Mouse (Mus musculus) heart, adult 2 months (tissue): Measurements from ENCODE around the gene Pard6b. TPM values are rescaled to one million over a fixed set of nuclear protein-coding genes. Genes with fewer than 3 reads are reported as not detected.

Experiments used
- DNase-seq, 2 experiments: peaks; one replicate each; pipeline ENCODE4 v3.0.0; 2021
- H3K27ac ChIP-seq: fragments of 200-600 bp; 2 replicates; pipeline ENCODE4 v1.8.1; 2022
- H3K27me3 ChIP-seq: fragments of 200-500 bp; 2 replicates; pipeline ENCODE4 v1.6.1; 2012; ENCODE audit warnings: mild to moderate bottlenecking, low read length, inconsistent platforms, mixed read lengths; ENCODE audit not compliant: control insufficient read depth, insufficient read depth
- H3K36me3 ChIP-seq: fragments of 200-500 bp; 2 replicates; pipeline ENCODE4 v1.6.1; 2012; ENCODE audit warnings: low read length, inconsistent platforms; ENCODE audit not compliant: control insufficient read depth, insufficient read depth
- H3K4me1 ChIP-seq: fragments of 200-500 bp; 2 replicates; pipeline ENCODE4 v1.6.1; 2011; ENCODE audit warnings: low read length; ENCODE audit not compliant: control insufficient read depth, insufficient read depth
- H3K4me3 ChIP-seq: fragments of 200-600 bp; 2 replicates; pipeline ENCODE4 v1.8.1; 2022
- H3K79me2 ChIP-seq: fragments of 200-500 bp; replicated peaks from 2 replicates; pipeline ENCODE4 v1.6.1; 2012; ENCODE audit warnings: mild to moderate bottlenecking, inconsistent platforms, low read length, moderate library complexity, mixed read lengths; ENCODE audit not compliant: control insufficient read depth, insufficient read depth
- H3K9ac ChIP-seq: fragments of 200-500 bp; 2 replicates; pipeline ENCODE4 v1.6.1; 2012; ENCODE audit warnings: low read depth, mild to moderate bottlenecking, control low read depth, inconsistent platforms, low read length, mixed read lengths
- CTCF ChIP-seq: fragments of 200-600 bp; IDR thresholded peaks from 2 replicates; pipeline ENCODE4 v1.8.1; 2022; ENCODE audit warnings: antibody characterized with exemption, mild to moderate bottlenecking, moderate library complexity
- EP300 ChIP-seq: fragments of 200-500 bp; IDR thresholded peaks from 2 replicates; pipeline ENCODE4 v1.6.1; 2011; ENCODE audit warnings: low read depth, low read length, control low read depth; ENCODE audit not compliant: insufficient read depth
- POLR2A ChIP-seq: fragments of 200-500 bp; IDR thresholded peaks from 2 replicates; pipeline ENCODE4 v1.6.1; 2011; ENCODE audit warnings: mild to moderate bottlenecking, low read depth, low read length, control low read depth; ENCODE audit not compliant: insufficient read depth
- WGBS: fragments of 180-500 bp; shearing (Covaris S2); methylation state at CpG from one replicate; pipeline ENCODE4 v1.1.7; 2018; 5-methylcytosine and 5-hydroxymethylcytosine counted together
- intact Hi-C: fragments of 180-260 bp; cut with DNase I; formaldehyde crosslinking; loops from one replicate; pipeline ENCODE4 v1.15.1; 2025
- polyA plus RNA-seq: library from polyadenylated mRNA; depleted of rRNA; stranded (reverse); fragments of >200 nt; gene quantifications from 2 replicates; pipeline ENCODE4 v1.2.3, GENCODE M21; 2012
- total RNA-seq, 2 experiments: library from RNA; stranded (reverse); gene quantifications; 2 replicates each; pipeline ENCODE4 v1.2.3; 2021

Gene Pard6b
- total and polyA plus RNA-seq, 3 experiments = 2.0 to 2.4 (median 2.2) TPM

DNA sequence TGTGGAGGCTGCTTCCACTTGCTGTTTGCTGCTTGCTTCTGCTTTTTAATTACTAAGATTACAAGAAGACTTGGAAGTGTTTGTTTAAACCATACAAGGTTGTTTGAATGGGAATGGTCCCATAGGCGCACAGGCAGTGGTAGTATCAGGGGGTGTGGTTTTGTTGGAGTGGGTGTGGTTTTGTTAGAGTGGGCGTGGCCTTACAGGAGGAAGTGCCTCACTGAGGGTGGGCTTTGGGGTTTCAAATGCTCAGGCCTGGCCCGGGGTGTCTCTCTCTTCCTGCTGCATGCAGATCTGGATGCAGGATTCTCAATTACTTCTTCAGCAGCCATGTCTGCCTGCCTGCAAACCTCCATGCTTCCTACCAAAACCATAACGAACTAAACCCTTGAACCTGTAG lies 40.1 kb downstream of the Pard6b start:
- Histone ChIP-seq H3K4me3 (no peak overlapping the region), H3K79me2 (no peaks in the 10 kb centered on the region), H3K27me3 (0 out of 2 replicates have a peak, but pooled peaks cover 2% of the 10 kb centered on the region), H3K9ac (no peak overlapping the region), H3K36me3 (no peaks in the 10 kb centered on the region), H3K27ac (no peak overlapping the region), H3K4me1 (no peaks in the 10 kb centered on the region)
- no peak for TF ChIP-seq CTCF
- no peak for TF ChIP-seq EP300
- no peak for TF ChIP-seq POLR2A
- intact Hi-C loops = no loop called here
- WGBS = 83% methylated on average over 4 of the region's 4 CpGs
- no peak for DNase-seq

- Histone ChIP-seq H3K79me2 (no peaks in the 10 kb centered on the region), H3K27me3 (no peaks in the 10 kb centered on the region), H3K4me3 (no peak overlapping the region), H3K27ac (no peak overlapping the region), H3K9ac (no peak overlapping the region), H3K36me3 (no peaks in the 10 kb centered on the region), H3K4me1 (no peaks in the 10 kb centered on the region)
- WGBS = 91% methylated on average over 6 of the region's 6 CpGs
- no peak for DNase-seq
- intact Hi-C loops = no loop called here
- TF ChIP-seq POLR2A (no peak), EP300 (no peak), CTCF (no peak)
These were observed 42.8 kb downstream of the Pard6b start for GRCm38 (mm10) chr2:168123652-168124051.

- no peak overlapping the region for H3K27ac ChIP-seq
- TF ChIP-seq POLR2A (no peak), CTCF (no peak), EP300 (no peak)
These were observed 44.7 kb downstream of the Pard6b start for GRCm38 (mm10) chr2:168125288-168126089.

DNA sequence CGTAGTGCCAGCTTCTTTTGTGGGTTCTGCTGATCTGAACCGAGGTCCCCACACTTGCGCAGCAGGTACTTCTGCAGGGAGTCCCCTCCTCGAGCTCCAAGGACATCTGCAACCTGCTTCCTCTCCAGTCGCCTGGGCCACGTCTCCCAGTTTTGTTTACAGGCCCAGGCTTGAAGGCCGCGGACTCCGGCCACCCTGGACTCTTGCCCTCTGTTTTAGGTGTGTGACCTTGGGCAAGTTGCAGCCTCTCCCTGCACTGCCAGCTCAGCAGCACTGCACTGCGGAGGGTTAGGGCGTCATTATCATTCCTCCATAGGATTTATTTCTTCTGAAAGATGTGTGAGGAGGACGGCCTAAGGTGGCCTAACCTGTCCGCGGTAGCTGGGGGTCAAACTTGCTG lies 47.0 kb downstream of the Pard6b start:
- intact Hi-C loops = no loop called here
- Histone ChIP-seq H3K36me3 (no peaks in the 10 kb centered on the region), H3K9ac (no peak overlapping the region), H3K4me3 (no peak overlapping the region), H3K79me2 (no peaks in the 10 kb centered on the region), H3K4me1 (no peaks in the 10 kb centered on the region), H3K27me3 (no peaks in the 10 kb centered on the region), H3K27ac (no peak overlapping the region)
- no peak for TF ChIP-seq CTCF
- no peak for TF ChIP-seq EP300
- TF ChIP-seq POLR2A = no peak
- DNase-seq = no peak
- 85% methylated on average over 14 of the region's 14 CpGs for WGBS

More at GRCm38 (mm10) chr2:168125288-168126089, 44.7 kb downstream of the Pard6b start:
- H3K4me1 ChIP-seq = no peaks in the 10 kb centered on the region
- H3K4me3 ChIP-seq = no peak overlapping the region
- H3K36me3 ChIP-seq = no peaks in the 10 kb centered on the region
- H3K9ac ChIP-seq = no peak overlapping the region
- DNase-seq = no peak
- intact Hi-C loops = no loop called here
- H3K27me3 ChIP-seq = no peaks in the 10 kb centered on the region
- H3K79me2 ChIP-seq = no peaks in the 10 kb centered on the region
- WGBS = 56% methylated on average over 11 of the region's 11 CpGs

DNA sequence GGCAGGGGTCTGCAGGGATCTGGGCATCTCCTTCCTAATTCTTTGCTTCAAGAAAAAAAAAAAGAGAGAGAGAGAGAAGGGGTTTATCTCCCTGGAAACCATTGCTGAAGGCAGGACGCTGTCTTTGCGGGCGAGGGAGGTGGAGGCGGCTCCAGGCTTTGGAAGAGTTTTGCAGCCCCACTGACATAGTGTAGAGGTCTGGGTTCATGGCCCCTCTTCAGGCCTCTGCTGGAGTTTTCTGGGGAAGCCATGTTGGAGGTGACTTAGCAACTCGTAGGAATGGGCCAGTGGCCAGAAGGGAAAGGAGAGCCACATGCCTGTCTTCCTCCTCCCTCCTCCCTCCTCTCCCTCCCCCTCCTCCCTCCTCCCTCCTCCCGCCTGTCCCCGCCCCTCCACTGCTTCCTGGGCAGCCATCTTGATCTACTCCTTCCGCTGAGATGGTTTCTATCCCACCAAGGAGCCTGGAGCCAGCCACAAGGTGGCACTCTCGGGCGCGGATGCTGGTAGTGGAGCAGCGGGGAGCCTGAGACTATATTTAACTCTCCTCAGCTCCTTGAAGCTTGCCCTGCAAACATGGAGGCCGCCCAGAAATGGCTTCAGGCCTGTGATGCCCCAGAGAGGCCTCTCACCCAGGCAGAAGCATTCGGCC lies 47.5 kb downstream of the Pard6b start:
- H3K9ac ChIP-seq = no peak overlapping the region
- peak; percentile 62 to 72 for DNase-seq
- no peaks in the 10 kb centered on the region for H3K79me2 ChIP-seq
- H3K4me3 ChIP-seq = no peak overlapping the region
- intact Hi-C loops = no loop called here
- H3K27me3 ChIP-seq = no peaks in the 10 kb centered on the region
- TF ChIP-seq CTCF (peak; percentile 60), POLR2A (no peak)
- H3K36me3 ChIP-seq = no peaks in the 10 kb centered on the region
- 34% methylated on average over 12 of the region's 14 CpGs for WGBS
- H3K4me1 ChIP-seq = no peaks in the 10 kb centered on the region
- H3K27ac ChIP-seq = no peak overlapping the region

GRCm38 (mm10) chr2:168130046-168130445 lies 49.2 kb downstream of the Pard6b start:
- no peak overlapping the region for H3K9ac ChIP-seq
- H3K27ac ChIP-seq = no peak overlapping the region
- no peaks in the 10 kb centered on the region for H3K27me3 ChIP-seq
- no peak for TF ChIP-seq POLR2A
- no peak for TF ChIP-seq CTCF
- TF ChIP-seq EP300 = no peak
- no peak for DNase-seq
- H3K36me3 ChIP-seq = no peaks in the 10 kb centered on the region
- 71% methylated on average over 3 of the region's 3 CpGs for WGBS
- intact Hi-C loops = no loop called here
- no peaks in the 10 kb centered on the region for H3K79me2 ChIP-seq
- H3K4me3 ChIP-seq = no peak overlapping the region
- no peaks in the 10 kb centered on the region for H3K4me1 ChIP-seq
